Mouse (Mus musculus): ENCODE data around the gene Otulinl. TPM values are rescaled to one million over a fixed set of nuclear protein-coding genes. Genes with fewer than 3 reads are reported as not detected.

Otulinl gene
- total RNA-seq, 2 experiments from 2014 or later = 5.6 to 7.7 TPM

- DNase-seq (ENCODE audit: low spot score in 2 of 2) = no peak
These were observed 23.0 kb downstream of the Otulinl start for GRCm38 (mm10) chr15:27658356-27658755.

- DNase-seq (ENCODE audit: low spot score in 2 of 2) = no peak
These were observed 23.5 kb downstream of the Otulinl start for GRCm38 (mm10) chr15:27657866-27658265.

GRCm38 (mm10) chr15:27656626-27657025 is 24.8 kb downstream of the Otulinl start:
- no peak for DNase-seq (ENCODE audit: low spot score in 2 of 2)

GRCm38 (mm10) chr15:27655015-27655414 is 26.4 kb downstream of the Otulinl start:
- peak; percentile 32 to 49 for DNase-seq (ENCODE audit: low spot score in 2 of 2)

- no peak for DNase-seq (ENCODE audit: low spot score in 2 of 2)
These were observed 33.7 kb downstream of the Otulinl start for GRCm38 (mm10) chr15:27647686-27648085.

- no peak for DNase-seq (ENCODE audit: low spot score in 2 of 2)
These were observed 34.7 kb downstream of the Otulinl start for GRCm38 (mm10) chr15:27646665-27647064.

- DNase-seq (ENCODE audit: low spot score in 2 of 2) = no peak
These were observed 36.1 kb downstream of the Otulinl start for GRCm38 (mm10) chr15:27645250-27645649.

GRCm38 (mm10) chr15:27642895-27643294 is 38.5 kb downstream of the Otulinl start:
- DNase-seq (ENCODE audit: low spot score in 2 of 2) = peak; percentile 27 to 50

- DNase-seq (ENCODE audit: low spot score in 2 of 2) = no peak
These were observed 40.2 kb downstream of the Otulinl start for GRCm38 (mm10) chr15:27641171-27641570.

- DNase-seq (ENCODE audit: low spot score in 2 of 2) = no peak
These were observed 47.2 kb downstream of the Otulinl start for GRCm38 (mm10) chr15:27633941-27634900.

GRCm38 (mm10) chr15:27630601-27631383 is 50.6 kb downstream of the Otulinl start, which contains the start of gene Otulin:
Gene Otulin (minus strand): TSS chr15:27630693.
- DNase-seq (ENCODE audit: low spot score in 2 of 2) = peak; percentile 100

- no peak for DNase-seq (ENCODE audit: low spot score in 2 of 2)
These were observed 51.4 kb downstream of the Otulinl start for GRCm38 (mm10) chr15:27629800-27630600.

- DNase-seq (ENCODE audit: low spot score in 2 of 2) = no peak
These were observed 52.3 kb downstream of the Otulinl start for GRCm38 (mm10) chr15:27629046-27629445.

- DNase-seq (ENCODE audit: low spot score in 2 of 2) = no peak
These were observed 53.6 kb downstream of the Otulinl start for GRCm38 (mm10) chr15:27627794-27628193.

GRCm38 (mm10) chr15:27626314-27626713 is 55.1 kb downstream of the Otulinl start:
- no peak for DNase-seq (ENCODE audit: low spot score in 2 of 2)

GRCm38 (mm10) chr15:27625890-27626255 is 55.5 kb downstream of the Otulinl start:
- no peak for DNase-seq (ENCODE audit: low spot score in 2 of 2)

- no peak for DNase-seq (ENCODE audit: low spot score in 2 of 2)
These were observed 56.1 kb downstream of the Otulinl start for GRCm38 (mm10) chr15:27625014-27625889.

- no peak for DNase-seq (ENCODE audit: low spot score in 2 of 2)
These were observed 58.1 kb downstream of the Otulinl start for GRCm38 (mm10) chr15:27623286-27623685.

- no peak for DNase-seq (ENCODE audit: low spot score in 2 of 2)
These were observed 60.7 kb downstream of the Otulinl start for GRCm38 (mm10) chr15:27620475-27621185.
